Mouse (Mus musculus): ENCODE results near the gene Il17c.

GRCm38 (mm10) chr8:122445203-122445602, 23.4 kb downstream of the Il17c start:
- TF ChIP-seq CTCF (IDR thresholded peaks at IDR 0.05; ENCODE audit: control insufficient read depth, insufficient read depth, insufficient replicate concordance, low read depth, low read length) (no peak; the same call in 1 of the 2 replicates), POLR2A (IDR thresholded peaks at IDR 0.05; ENCODE audit: control insufficient read depth, low read depth, low read length) (no peak)

Data from testis, adult 2 months (tissue).